Mouse (Mus musculus) thymus, adult 18-20 months (tissue): Measurements from ENCODE around the gene Orai2.
"Not testable (repeated sequence)": the region's sequence is repeated elsewhere in the genome, so short reads cannot be mapped to it uniquely, and the experiment has no call there.

Experiments used
- DNase-seq, 2 experiments: peaks; one replicate each; pipeline ENCODE4 v3.0.0; 2022; ENCODE audit warnings: mixed read lengths in 2 of 2

Orai2 gene

DNA sequence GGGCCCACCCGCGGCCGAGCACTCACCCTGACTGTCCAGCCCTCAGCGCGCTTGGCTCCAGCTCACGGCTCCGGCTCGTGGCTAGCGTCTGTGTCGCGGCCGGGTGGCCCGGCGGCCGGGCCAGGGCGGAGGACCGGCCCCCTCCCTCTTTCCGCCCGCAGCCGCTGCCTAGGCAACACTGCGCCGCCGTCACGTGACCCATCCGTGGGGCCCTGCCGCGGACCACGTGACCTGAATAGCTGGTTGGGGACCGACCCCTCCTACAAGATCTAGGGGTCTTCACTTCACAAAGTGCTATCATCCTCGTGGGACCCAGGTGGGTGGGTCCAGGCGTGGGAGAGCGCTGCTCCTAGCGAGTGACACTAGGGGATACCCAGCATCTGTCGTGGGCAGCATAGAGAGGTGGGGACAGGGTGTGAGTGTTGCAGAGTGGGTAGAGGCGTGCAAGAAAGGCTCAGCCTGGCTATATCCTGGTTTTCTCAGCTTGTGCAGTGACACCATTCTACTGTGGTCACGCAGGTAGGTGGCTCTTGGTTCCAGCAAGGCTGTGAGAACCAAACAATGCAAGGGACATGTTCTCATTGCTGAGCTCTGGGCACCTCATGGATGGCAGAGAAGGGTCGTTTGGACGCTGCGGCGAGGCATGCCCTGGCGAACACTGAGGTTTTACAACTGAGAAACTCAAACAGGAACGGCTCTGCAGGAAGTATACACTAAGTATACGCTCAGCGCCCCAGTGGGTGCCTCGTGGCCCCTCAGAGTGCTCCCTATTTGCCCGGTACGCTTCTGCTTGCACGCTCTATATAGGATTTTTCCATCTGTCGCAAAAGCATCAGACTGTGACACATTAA, at the start of gene Orai2:
Gene Orai2 (minus strand): TSS at position 202 of the 851 bp plus-strand sequence.
- peak; percentile 84 to 89 for DNase-seq

DNA sequence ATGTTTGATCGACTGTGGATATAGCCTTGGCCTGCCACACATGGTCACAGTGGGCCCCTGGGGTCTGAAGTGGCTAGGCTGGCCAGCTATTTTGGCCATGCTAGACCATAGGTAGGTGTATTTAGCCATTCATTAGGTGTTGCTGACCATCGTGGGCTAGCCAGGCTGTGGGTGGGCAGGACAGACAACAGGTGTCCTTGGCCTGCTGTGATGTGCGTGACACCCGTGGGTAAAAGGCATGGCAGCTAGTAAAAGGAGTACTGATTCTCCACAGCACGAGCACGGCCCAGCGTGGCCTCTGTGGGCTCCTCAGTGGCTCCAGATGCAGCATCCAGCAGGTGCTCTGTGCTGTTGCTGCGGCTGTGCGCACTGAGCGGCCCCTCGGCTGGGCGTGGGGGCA, 48.1 kb upstream of the Orai2 start:
- no peak for DNase-seq

DNA sequence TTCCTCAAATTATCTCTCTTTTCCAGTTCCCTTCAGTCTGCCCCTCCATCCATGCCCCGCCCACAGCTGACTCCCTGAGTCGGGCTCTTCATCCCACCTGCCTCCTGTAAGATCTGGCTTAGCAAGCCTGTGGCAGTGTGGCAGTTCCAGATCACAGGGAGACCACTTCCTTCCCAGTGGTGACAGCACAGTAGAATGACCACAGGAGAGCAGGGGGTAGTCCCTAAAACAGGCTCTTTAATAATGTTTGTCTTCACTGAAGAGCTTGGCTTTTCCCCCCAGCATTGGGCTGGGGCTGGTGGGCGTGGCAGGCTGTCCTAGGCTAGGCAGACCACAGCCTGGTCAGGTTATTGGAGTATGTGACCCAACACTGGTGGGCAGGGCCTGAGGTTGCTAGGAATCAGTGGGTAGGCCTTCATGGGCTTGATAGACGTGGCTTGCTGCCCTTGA, 47.4 kb upstream of the Orai2 start:
- no peak for DNase-seq

DNA sequence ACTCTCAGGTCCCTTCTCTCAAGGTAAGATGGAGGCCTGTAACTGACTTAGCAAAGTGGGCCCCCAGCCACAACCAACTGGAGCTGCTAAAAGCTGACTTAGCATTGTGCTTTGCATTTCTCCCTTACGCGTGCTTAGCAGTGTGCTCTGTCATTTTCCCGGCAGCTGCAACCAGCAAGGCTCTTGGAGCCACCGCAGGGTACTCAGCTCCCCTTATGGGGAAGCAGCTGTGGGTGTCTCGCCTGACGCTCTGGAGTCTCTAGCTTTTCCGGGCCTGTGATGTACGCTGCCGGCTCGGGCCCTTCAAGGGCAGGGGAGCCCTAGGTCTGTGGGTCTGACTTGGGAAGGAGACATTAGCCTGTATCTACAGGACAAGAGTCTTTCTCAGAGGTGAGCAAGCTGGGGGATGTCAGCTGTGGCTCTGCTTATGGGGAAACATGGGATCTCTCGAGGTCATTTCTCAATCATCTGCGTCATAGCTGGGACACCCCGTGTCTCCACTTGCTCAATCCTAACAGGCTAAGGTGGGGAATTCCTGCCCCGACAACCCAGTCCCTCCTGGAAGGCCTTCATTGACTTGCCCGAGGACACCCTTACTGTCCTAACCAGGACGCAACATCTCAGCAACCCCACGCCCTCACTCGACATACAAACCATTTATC, 46.6 kb upstream of the Orai2 start:
- DNase-seq = no peak

DNA sequence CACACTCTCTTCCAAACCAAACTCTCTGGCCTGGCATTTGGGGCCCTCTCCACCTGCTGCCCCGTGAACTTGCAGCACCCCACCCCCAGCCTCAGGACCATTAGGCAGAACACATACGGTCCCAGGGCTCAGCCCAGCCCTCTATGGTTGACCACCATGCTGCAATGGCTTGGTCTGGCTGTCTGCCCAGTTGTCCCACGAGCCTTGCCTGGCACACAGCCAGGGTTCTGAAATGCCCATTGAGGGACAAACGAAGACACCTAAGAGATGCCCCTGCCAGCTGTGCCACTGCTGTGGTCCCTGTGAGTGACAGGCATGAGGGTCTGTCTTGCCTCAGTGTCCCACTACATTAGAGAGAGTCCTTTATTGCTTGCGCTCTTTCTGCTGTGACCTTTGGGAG, 45.4 kb upstream of the Orai2 start:
- DNase-seq = no peak

DNA sequence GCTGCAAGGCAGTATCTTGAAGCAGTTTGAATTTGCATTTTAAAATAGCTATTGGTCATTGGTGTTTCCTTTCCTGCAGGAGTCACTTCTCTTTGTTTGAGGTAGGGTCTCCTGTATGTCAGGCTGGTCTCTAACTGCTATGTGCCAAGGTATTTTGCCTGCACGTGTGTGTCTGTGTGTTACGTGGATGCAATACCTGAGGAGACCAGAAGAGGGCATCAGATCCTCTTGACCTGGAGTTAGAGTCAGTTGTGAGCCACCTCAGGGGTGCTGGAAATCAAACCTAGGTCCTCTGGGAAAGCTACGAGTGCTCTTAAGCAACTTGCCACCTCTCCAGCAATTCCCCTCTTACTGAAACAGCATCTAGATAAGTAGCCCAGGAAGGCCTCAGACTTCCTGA, 44.7 kb upstream of the Orai2 start:
- no peak for DNase-seq

DNA sequence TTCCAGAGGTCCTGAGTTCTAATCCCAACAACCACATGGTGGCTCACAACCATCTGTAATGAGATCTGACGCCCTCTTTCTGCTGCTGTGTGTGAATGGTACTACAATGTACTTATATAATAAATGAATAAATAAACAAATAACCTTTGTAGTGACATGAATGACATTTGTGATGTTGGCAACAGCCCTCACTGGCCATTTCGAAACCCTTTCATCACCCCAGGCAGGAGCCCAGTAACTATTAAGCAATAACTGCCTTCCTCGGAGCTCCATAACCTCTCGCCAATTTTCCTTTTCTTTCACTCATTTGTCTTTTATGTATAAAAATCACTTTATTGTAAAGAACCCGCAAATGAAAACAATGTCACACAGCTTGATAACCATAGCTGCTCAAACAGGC, 43.2 kb upstream of the Orai2 start:
- DNase-seq = no peak

DNA sequence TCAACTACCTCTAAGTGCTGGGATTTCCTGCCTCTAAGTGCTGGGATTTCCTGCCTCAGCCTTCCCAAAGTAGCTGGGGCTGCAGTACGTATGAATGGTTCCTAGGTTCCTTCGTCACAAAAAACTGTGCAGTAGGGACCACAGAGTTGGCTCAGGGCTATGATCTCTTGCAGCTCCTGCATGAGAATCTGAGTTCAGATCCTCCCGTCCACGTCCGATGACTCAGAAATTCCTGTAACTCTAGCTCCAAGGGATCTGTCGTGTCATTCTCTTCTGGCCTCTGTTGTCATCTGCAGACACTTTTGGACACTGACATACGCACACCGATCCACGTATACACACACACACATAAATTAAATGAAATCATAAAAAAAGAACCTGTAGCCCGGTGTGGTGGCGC, 42.2 kb upstream of the Orai2 start:
- no peak for DNase-seq

DNA sequence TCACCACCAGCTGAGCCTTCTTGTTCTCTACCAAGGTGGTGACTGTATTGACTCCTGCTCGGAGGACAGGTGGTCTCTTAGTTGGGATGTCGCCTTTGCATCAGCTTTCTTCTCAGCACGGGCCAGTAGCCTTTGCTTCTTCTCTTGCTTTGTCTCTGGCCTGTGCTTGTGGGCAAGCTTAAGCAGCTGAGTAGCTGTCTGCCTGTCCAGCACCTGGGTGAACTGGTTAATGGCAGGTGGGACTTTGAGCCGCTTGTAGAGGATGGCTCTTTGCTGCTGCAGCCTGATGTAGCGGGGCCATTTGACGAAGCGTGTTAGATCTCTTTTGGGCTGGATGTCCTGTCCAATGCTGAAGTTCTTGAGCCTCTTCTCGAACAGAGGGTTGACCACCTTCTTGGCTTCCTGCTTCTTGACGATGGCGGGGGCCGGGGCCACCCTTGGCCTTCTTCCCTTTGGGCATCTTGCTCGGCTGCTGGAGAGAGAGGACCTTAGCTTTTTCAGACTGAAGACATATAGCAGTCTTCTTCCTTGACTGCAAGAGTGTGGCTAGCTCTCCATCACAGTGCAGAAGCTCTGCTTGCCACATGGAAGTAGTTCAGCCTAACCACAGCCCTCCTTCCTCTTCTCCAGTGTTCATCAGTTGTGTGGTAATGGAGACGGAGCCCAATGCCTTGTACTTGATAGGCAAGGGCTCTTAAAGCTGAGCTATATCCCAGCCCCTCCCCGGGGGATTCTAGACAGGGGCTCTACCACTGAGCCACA, 41.0 kb upstream of the Orai2 start:
- not testable (repeated sequence) for DNase-seq

DNA sequence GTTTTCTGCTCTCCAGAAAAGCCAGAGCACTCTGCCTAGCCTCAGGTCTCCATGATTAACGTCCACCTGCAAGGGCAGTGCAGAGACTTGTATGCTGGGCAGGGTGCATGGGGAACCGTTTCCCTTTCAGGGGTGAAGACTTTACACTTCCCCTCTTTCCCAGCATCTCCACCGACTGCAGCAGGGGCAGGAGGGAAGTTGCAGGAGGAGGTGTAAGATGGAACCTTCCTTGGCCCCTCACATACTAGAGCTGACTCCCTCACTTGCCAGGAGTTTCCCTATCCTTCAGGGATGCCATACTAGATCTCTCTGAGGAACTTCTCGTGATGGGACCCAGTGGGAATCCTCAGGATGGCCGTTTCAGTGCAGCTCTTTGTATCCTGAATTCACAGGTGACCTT, 40.0 kb upstream of the Orai2 start:
- no peak for DNase-seq

DNA sequence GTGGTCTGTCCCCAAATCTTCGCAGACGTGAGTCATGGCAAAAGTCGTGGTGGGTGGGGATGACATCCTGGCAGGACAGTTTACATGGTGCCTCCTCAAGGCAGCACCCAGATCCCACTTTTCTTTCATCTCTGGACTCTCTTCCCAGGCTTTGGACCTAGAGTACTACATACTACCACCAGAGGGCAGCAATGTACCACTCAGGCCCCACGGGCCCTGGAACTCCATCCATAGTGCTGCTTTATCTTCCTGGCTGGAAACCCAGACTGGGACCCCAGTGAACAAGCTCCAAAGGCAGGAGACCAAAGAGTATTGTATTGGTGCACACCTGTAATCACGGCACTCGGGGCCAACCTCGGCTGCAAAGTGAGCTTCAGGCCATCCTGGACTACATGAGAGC, 31.3 kb upstream of the Orai2 start:
- DNase-seq = peak in 1 of 2 experiments; percentile 22

DNA sequence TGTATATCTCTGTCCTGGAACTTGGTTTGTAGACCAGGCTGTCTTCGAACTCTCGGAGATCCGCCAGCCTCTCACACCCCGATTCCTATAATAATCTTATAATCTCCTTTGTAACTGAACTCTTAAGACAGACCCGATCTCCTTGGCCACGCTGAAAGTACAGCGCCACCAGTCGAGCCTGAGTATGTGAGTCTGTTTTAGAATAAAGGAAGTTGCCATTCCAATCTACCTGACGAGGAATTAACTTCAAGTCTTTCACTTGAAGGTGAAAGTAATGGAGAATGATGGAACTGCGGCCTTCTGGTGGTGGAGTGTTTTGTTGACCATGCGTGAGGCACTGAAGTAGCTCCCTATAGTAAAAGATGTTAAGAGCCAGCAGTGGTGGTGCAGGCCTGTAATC, 29.0 kb upstream of the Orai2 start:
- DNase-seq = no peak

DNA sequence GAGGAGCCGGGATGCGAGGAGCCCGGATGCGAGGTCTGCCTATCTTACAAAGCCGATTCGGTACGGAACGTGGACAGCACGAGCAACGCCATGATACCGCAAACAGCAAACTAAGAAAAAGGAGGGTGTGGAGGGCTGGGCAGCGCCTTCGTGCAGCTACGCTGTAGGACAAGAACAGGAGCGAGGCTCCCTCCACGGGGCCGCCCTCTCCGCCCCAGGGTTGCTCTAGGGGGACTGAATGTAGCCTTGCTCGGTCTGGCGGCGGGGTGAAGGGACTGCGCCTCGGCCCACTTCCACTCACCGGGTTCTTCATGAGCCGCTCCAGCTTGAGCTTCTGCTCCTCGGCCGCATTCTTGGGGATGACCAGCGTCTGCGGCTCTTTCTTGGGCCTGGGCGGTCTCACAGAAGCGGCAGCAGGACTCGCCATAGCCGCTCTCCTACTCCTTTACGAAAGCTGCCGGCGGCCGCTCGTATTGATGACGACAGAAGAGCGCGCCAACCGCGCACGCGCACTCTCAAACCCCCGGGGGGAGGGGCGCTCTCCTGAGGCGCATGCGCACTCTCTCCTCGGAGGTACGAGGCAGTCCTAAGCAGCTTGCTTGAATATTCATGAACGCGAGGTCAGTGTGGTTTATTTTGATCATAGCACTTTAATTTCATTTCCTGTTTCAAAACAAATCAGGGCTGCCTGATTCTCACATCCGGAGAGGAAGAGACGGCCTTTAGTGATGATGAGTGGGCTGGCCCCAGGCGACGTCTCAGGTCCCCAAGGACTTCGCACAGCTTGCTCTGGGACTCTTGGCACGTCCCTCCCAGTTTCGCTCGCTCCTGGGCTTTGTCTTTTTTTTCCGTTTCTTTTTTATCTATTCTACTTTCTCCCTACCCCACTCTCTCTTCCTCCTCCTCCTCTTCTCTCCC, 28.2 kb upstream of the Orai2 start, which contains the start of gene Prkrip1:
Gene Prkrip1 (minus strand): TSS at position 490 of the 918 bp plus-strand sequence.
- DNase-seq = peak; percentile 85 to 87

DNA sequence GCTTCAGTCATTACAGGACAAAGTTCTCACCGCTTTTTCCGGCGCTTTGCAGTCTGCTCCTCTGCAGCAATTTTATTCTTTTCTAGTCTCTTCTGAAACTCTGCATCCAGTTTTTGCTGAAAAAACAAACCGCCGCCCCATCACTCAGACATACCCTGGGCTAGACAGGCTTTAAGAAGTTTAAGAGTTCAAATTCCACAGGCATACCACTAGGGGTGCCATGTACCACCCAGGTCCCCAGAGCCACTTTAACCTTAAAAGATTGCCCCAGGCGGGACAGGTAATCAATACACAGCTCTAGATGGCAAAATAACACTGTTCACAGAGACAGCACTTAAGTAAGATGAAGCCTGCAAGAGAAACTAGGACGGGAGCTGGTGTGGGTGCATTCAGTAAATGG, 21.4 kb upstream of the Orai2 start:
- DNase-seq = no peak

DNA sequence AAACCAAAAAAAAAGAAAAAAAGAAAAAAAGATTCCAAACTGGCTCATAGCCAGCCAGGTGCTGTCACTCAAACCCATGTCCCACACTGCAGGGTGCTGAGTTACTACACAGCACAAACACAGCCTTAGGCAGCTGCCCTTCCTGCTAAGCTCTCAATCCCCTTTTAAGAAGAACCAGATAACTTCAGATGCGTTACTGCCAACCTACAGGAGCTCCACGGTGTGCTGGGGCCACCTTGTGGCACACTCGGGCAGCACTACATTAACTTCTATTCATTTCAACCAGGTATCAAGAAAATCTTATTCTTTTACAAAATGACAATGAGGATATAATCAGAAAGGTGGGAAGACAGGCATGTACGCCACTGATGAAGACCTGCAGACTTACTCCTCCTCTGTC, 16.2 kb upstream of the Orai2 start:
- DNase-seq = peak; percentile 52 to 61

DNA sequence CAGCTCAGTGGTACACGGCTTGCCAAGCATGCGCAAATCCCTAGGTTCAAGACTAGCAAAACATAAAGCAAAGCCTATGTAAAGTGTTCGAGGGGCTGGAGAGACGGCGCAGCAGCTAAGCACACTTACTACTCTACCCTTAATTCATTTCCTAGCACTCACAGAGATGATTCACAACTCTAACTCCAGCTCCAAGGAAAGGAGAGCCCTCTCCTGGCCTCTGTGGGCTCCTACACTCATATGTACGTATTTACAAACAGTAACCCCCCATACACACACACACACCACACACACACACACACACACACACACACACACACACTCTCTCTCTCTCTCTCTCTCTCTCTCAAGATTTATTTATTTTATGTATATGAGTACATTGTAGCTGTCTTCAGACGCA, 13.3 kb upstream of the Orai2 start:
- no peak for DNase-seq

DNA sequence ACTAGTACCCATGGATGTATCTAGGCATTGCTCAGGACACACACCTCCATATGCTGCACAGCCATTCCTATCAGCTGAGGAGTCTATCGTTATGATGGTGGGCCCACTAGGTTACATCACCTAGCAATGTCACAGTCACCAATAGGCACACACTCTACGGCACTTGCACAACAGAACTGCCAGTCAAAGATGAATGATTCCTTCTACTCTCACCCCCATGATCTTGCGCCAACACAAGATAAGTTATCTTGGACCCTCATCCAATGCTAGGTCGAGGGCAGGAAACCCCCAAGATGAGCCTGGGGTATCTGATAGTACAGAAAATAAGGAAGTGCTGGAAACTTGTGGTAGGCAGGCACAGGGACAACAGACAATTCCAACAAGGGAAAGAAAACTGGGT, 12.3 kb upstream of the Orai2 start:
- DNase-seq = no peak

DNA sequence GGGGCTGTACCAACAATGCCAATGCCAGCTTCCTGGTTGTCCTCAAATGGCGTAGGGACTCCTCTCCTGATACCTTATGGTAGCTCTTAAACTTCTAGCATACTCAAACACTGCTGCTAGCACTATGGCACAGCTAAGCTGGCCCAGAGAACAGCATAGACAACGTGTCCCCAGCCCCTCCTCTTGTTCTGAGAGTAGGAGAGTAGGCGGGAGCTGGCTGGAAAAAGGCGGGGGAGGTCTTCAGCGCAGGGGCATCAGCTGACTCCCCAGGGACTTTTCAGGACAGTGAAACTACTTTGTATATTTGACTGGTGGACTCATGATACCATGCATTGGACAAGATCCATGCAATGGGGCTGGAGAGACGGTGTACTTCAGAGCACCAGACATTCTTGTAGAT, 11.5 kb upstream of the Orai2 start:
- no peak for DNase-seq

DNA sequence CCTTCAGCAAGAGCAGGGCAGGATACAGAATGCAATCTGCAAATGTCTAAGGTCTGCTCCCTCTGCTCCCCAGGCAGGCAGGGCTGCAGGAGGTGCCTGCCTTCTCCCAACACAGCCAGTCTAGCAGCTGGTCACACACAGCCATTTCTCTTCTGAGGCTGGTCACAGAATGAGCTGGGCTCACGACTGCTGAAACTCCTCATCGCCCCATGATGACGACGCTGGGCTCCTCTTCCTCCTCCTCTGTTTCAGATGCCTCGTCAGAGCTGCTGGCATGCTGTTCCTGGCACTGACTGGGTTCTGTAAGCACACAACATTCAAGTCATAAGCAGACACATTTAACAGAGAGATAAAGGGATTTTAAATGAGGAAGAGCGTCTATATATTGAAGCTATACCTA, 10.7 kb upstream of the Orai2 start:
- DNase-seq = no peak

DNA sequence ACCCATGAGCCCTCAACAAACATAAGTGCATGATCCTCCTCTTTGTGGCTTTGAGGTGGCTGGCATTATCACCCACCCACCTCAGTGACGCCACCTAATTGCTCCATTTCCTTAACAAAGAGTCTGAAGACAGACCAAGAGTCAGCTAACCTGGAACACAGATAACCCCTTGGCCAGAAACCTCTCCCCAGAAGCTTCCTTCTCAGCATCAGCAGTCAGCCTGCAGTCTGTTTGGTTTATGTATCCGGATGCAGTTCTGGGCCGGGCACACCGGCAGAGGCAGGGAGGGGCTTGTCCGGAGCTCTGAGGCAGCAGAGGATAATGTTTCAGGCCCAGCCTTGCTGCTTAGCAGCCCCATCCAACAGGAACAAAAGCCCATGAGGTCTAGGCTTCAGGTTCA, 9.1 kb upstream of the Orai2 start:
- no peak for DNase-seq

DNA sequence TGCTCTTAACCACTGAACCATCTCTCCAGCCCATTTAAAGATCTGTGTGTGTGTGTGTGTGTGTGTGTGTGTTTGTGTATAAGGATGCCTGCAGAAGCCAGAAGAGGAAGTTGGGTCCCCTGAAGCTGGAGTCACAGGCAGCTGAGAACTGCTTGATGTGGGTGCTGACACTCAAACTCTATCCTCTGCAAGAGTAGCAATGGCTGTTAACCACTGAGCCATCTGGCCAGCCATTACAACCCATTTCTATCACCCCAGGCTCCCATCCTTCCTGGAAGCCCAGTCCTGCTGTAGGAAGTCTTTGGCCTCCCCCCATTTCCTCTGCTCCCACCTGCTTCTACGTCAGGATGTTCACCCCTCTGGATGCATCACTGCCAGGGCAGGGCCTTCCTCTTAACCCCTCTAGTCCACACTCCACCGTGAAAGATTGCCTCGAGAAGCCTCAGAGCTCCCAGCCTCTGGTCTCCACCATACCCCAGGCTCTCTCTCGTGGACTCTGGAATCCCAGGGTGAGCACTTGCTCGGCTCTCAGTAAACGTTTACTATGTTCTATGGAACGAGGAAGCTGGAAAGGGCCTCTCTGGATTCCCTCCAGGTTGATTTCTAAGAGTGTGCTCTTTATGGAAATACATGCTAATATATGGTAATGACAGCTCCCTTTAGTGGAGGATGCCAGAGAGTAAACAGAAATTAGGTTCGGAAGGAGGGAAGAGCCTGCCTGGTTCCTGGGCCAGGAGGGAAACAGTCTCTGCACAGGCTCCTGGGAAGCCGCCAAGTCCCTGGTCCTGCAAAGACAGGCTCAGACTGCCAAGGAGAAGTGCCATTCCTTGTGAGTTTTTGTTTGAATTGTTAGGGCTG, 3.3 kb upstream of the Orai2 start:
- peak in 1 of 2 experiments; percentile 65 for DNase-seq
